Mouse (Mus musculus): ENCODE measurements around the gene Pou2f2. TPM values are rescaled to one million over a fixed set of nuclear protein-coding genes. Genes with fewer than 3 reads are reported as not detected.

Gene Pou2f2
- polyA plus RNA-seq, 1 experiment, result 0.52 TPM

DNA sequence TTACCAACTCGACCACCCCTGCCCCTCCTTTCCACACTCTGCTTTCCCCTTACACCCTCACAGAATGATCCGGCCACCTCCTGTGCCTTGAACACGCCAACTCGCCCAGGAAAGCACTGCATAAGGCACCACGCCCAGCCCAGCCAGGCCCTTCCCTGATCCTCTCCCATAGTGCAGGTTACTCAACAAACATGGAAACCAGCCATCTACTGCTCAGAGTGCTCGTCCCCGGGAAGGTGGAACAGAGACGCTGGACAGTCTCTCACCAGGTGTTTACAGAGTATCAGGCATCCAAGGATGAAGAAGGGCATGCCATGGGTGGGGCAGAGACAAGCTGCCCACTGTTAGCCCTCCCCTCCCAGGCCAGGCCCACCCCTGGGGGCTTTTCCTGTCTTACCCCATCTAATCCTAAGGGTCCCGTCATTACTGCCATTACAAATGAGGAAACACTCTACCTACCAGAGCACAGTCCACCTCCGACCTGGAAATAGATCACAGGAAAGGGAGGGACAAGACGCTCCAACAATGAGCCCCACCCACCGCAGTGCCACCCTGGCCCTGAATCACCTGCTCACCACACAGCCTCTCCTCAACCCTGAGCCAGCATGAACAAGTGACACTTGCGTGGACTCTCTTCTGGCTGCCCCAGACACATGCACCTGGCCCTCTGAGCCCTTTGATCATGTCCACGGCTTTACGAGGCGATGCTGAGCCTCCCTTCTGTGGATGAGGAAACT is 26.7 kb upstream of the Pou2f2 start:
- Histone ChIP-seq H3K27ac (replicated peaks; ENCODE audit: low read depth, low read length) (no peak overlapping the region), H3K4me3 (ENCODE audit: insufficient read depth, low read depth, low read length) (no peak overlapping the region), H3K4me1 (ENCODE audit: control insufficient read depth, insufficient read depth, insufficient read length, low read length) (no peaks in the 10 kb centered on the region)

DNA sequence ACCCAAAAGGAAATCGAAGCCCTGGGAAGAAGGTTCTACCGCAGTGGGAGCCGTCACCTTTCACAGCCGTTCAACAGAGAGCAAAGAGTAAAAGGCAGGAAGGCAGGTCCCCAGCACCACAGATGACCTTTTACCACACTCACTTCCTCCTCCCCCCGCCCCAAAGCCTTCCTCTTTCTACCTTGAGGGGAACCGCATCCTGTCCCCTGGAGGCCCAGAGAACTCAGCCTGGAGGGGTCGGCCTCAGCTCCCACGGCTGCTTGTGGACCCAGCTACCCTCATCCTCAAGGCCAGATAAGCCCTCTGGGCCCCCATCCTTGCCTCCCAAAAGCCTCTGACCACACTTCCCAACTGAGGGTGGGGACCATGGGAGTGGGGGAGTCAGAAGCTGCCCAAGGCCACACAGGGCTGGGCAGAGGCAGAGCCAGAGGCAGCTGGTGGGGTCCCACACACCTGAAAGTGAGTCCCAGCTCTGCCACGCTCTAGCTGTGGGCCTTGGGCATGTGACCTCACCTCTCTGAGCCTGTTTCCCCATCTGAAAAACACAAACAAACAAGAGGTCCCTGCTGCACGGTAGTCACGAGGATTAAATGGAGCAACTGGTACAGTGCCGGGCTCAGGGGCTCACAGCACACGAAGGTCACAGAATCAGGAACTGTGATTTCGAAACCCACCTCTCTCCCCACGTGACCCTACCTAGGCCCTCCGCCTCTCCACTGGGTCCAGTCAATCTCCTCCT is 26.0 kb upstream of the Pou2f2 start:
- Histone ChIP-seq H3K4me1 (ENCODE audit: control insufficient read depth, insufficient read depth, insufficient read length, low read length) (no peaks in the 10 kb centered on the region), H3K27ac (replicated peaks; ENCODE audit: low read depth, low read length) (0 out of 2 replicates have a peak overlapping the region, but pooled peaks have one; percentile 20), H3K4me3 (ENCODE audit: insufficient read depth, low read depth, low read length) (no peak overlapping the region)

DNA sequence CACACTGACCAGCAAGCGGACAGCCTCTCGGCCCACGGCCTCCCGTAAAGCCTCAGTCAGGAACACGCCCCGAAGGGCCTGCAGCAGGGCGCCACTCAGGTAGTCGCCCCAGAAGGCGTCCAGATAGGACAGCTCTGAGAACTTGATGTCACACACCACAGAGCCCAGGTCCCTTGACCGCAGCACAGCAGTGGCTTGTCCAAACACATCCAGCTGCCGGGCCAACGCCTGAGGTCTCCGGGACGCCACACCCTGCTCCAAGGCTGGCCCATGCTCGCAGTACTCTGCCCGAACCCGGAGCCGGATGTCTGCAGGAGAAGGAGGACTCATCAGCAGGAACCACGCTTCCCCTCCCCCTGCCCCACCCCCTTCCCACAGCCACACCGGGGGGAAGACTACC is 24.1 kb upstream of the Pou2f2 start:
- Histone ChIP-seq H3K27ac (replicated peaks; ENCODE audit: low read depth, low read length) (no peak overlapping the region), H3K4me3 (ENCODE audit: insufficient read depth, low read depth, low read length) (no peak overlapping the region), H3K4me1 (ENCODE audit: control insufficient read depth, insufficient read depth, insufficient read length, low read length) (no peaks in the 10 kb centered on the region)

DNA sequence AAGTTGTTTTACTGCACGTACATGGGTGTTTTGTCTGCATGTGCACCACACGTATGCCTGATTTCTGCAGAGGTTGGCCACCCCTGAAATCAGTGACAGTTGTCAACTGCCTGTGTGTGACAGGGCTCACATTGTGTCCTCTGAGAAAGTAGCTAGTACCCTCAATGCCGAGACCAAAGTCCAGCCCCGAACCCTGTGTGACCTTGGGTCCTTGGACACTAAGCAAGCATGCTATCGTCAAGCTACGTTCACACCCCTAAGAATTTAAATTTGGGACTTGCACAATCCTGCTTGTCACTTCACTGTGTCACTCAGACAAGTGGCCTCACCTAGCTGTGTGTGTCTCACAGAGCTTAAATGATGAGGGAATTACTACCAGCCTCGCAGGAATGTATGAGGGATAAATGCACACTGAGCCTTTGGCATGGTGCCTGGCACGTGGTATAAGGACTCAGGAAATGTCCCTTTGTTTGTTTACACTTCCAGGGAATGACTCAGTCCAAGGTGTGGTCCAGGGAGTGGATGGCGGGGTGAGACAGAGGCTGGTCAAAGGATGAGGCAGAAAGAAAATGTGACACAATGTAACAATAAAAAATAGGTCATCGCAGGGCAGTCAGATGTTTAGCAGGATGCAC is 18.0 kb upstream of the Pou2f2 start:
- Histone ChIP-seq H3K4me3 (ENCODE audit: insufficient read depth, low read depth, low read length) (no peak overlapping the region), H3K4me1 (ENCODE audit: control insufficient read depth, insufficient read depth, insufficient read length, low read length) (peaks cover 11% of the 10 kb centered on the region), H3K27ac (replicated peaks; ENCODE audit: low read depth, low read length) (no peak overlapping the region)

DNA sequence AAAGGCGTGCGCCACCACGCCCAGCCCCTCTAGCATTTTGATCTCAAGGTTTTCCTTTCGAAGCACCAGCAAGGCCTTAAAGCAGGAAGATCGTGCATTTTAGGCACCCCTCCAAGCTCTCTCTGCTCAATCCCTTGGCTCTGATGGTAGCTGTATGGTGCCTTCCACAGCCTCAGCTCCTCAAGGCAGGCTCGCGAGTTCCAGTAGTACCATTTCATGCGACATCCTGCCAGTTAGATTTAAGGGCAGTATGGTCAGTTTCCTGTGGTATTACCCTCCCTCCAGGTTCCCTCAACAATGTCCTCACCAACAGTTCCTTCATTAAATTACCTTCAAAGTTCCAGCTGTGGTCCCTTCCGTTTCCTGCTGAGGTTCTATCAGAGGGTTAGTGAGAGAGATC is 16.6 kb upstream of the Pou2f2 start:
- Histone ChIP-seq H3K27ac (replicated peaks; ENCODE audit: low read depth, low read length) (no peak overlapping the region), H3K4me3 (ENCODE audit: insufficient read depth, low read depth, low read length) (no peak overlapping the region), H3K4me1 (ENCODE audit: control insufficient read depth, insufficient read depth, insufficient read length, low read length) (peaks cover 11% of the 10 kb centered on the region)

DNA sequence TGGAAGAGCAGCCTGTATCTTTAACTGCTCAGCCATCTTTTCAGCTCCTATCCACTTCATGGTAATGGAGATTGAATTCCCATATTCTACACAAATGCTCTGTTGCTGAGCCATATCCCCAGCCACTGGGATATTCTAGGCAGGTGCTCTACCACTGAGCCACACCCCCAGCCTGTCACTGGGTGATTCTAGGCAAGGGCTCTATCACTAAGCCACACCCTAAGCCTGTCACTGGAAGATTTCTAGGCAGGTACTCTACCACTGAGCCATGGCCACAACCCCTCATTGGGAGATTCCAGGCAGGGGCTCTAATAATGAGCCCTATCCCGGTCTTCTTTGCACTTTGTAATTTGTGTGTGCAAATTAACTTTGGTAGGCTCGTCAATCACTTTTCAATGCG is 15.6 kb upstream of the Pou2f2 start:
- Histone ChIP-seq H3K27ac (replicated peaks; ENCODE audit: low read depth, low read length) (no peak overlapping the region), H3K4me3 (ENCODE audit: insufficient read depth, low read depth, low read length) (no peak overlapping the region), H3K4me1 (ENCODE audit: control insufficient read depth, insufficient read depth, insufficient read length, low read length) (peaks cover 11% of the 10 kb centered on the region)

DNA sequence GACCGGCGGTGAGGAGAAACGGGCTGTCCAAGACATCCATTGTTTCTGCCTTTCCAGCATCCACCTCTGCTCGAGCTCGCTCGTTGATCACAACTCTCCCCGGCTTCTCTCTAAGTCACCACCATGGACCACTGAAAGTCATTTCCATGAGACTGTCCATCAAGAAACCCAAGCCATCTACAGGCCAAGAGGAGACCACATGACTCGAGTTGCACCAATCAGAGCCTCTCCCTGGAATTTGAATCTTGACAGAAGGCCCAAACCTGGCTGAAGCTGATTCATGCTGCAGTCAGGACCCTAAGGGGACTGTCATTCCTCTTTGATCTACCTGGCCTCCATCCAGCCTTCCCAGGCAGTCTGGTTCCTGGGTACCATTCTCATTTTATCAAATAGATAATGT is 12.6 kb upstream of the Pou2f2 start:
- H3K27ac ChIP-seq (replicated peaks; ENCODE audit: low read depth, low read length), result no peak overlapping the region
- peaks cover 5% of the 10 kb centered on the region for H3K4me1 ChIP-seq (ENCODE audit: control insufficient read depth, insufficient read depth, insufficient read length, low read length)
- H3K4me3 ChIP-seq (ENCODE audit: insufficient read depth, low read depth, low read length), result no peak overlapping the region

DNA sequence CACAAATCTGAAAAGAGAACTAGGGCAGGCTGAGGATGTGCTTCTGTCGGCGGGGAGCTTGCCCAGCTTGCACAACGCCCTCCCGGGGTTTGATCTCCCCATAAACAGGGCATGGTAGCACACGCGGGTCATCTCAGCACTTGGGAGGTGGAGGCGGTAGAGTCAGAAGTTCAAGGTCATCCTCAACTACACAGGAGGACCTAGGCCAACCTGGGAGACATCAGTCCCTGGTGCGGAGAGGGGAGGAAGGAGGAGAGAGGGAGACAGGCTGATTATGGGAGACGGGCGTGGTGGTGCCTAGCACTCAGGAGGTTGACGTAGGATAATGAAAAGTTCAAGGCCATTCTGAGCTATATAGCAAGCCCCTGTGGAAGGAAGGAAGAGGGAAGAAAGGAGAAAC is 11.3 kb upstream of the Pou2f2 start:
- Histone ChIP-seq H3K27ac (replicated peaks; ENCODE audit: low read depth, low read length) (no peak overlapping the region), H3K4me3 (ENCODE audit: insufficient read depth, low read depth, low read length) (no peak overlapping the region), H3K4me1 (ENCODE audit: control insufficient read depth, insufficient read depth, insufficient read length, low read length) (no peaks in the 10 kb centered on the region)

DNA sequence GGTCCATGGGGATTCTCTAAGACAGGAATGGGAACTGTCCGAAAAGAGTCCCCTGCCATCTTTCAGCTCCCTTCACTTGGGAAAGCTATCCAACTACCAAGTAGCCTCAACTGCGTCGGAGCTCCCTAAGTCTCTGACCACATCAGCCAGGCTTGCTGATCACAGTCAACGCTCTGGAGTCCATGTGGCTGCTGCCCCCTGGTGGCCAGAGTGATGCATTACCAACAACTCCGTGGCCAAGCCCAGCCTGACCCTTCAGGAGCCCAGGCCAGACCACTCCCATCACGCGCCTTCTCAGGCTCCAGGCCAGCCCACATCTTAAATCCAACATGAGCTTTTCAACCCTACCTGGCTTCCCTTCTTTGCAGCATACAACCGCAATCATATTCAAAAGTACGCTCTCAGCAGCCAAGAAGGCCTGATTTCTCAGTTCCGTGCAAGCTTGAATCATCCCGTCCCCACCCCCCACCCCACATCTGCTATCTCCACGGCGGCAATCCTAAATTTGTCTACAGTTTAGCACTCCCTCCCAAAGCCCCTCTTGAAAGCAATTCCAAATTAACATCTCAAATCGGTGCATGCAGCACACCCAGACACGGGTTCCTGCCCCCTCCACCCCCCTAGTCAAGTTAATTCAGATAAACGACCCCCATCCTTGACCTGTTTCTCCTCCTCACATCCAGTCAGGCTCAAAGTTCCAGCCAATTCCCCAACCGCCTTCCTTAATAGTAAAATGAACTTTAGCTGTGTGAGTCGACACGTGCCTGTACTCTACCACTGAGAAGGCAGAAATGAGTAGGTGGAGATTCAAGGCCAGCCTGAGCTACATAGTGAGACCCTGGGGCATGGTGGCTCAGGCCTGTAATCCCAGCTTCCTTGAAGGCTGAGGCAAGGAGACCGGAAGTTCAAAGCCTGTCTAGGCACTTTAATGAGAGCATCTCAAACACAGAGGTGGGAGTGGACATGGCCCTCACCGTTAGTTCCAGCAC is 8.4 kb upstream of the Pou2f2 start:
- H3K27ac ChIP-seq (replicated peaks; ENCODE audit: low read depth, low read length), result no peak overlapping the region
- no peak overlapping the region for H3K4me3 ChIP-seq (ENCODE audit: insufficient read depth, low read depth, low read length)
- no peaks in the 10 kb centered on the region for H3K4me1 ChIP-seq (ENCODE audit: control insufficient read depth, insufficient read depth, insufficient read length, low read length)

DNA sequence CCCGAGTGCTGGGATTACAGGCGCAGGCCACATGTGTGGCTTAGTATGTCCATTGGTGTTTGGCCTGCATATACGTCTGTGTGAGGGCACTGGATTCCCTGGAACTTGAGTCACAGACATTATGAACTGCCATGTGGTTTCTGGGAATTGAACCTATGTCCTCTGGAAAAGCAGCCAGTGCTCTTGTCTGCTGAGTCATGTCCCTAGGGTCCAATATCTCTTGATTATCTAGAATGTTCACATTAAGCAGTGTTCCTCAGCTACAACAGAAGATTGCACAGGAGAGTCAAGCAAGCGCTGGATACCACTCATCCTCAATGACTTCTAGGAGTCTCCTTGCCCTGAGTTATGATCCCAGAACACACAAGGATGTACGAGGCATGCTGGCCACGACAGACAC is 4.6 kb upstream of the Pou2f2 start:
- H3K27ac ChIP-seq (replicated peaks; ENCODE audit: low read depth, low read length), result no peak overlapping the region
- no peaks in the 10 kb centered on the region for H3K4me1 ChIP-seq (ENCODE audit: control insufficient read depth, insufficient read depth, insufficient read length, low read length)
- no peak overlapping the region for H3K4me3 ChIP-seq (ENCODE audit: insufficient read depth, low read depth, low read length)

DNA sequence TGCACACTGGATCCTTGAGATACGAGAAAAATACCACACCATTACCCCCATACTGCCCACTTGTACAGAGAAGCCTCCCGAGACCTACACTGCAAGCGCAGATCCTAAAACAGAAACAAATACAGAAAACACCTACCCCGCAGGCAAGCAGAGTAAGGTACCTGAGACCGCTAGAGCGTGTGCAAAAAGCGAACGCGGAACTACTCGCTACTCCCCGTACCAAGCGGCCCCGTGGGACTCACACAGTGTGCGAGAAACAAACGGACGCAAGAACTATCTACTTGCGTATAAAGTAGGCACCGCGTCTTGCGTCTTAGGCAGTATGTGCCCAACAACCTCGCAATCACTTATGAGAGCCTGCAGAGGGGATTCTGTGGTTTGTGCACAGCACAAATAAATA is 2.3 kb upstream of the Pou2f2 start:
- no peak overlapping the region for H3K27ac ChIP-seq (replicated peaks; ENCODE audit: low read depth, low read length)
- H3K4me3 ChIP-seq (ENCODE audit: insufficient read depth, low read depth, low read length), result no peak overlapping the region
- no peaks in the 10 kb centered on the region; the same call in 1 of the 2 replicates for H3K4me1 ChIP-seq (ENCODE audit: control insufficient read depth, insufficient read depth, insufficient read length, low read length)

DNA sequence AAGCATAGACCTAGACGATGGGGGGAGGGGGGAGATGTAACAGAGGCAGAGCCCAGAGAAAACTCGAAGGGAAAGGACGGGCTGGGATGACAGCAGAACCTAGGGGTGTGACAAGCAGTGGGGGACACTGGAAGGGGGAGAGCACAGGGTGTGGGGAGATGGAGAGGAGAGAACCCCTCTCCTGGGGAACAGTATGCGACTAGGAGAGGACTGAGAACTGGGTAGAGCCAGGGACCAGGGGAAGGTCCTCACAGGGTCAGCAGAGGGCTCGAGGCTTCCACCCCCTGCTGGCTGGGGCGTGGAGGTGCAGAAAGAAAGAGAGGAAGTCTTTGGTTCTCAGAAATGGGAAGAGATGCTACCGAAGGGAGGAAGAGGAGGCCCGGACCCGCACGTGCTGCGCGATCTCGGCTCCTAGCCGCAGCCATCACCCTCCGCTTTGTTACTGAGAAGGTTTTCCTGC is 1.8 kb upstream of the Pou2f2 start:
- H3K4me1 ChIP-seq (ENCODE audit: control insufficient read depth, insufficient read depth, insufficient read length, low read length), result no peaks in the 10 kb centered on the region; the same call in 1 of the 2 replicates
- no peak overlapping the region for H3K27ac ChIP-seq (replicated peaks; ENCODE audit: low read depth, low read length)
- H3K4me3 ChIP-seq (ENCODE audit: insufficient read depth, low read depth, low read length), result no peak overlapping the region

DNA sequence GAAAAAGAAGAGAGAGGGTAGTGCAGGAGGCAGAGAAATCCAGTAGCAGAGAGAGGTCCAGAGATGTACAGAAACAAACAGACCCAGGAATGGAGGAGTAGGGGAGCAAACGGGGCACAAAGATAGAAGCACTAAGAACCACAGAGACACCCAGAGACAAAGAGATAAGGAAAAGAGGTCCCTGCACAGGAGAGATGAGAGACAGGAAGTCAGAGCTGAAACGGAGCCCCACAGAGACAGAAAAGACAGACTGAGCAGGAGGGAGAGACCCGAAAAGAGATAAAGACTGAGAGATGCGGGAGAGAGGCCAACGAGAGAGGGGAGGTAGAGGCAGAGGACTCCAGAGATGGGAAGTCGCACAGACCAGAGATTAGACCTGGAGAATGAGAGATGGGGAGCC is 986 bp upstream of the Pou2f2 start:
- no peak overlapping the region for H3K4me3 ChIP-seq (ENCODE audit: insufficient read depth, low read depth, low read length)
- no peaks in the 10 kb centered on the region; the same call in 1 of the 2 replicates for H3K4me1 ChIP-seq (ENCODE audit: control insufficient read depth, insufficient read depth, insufficient read length, low read length)

DNA sequence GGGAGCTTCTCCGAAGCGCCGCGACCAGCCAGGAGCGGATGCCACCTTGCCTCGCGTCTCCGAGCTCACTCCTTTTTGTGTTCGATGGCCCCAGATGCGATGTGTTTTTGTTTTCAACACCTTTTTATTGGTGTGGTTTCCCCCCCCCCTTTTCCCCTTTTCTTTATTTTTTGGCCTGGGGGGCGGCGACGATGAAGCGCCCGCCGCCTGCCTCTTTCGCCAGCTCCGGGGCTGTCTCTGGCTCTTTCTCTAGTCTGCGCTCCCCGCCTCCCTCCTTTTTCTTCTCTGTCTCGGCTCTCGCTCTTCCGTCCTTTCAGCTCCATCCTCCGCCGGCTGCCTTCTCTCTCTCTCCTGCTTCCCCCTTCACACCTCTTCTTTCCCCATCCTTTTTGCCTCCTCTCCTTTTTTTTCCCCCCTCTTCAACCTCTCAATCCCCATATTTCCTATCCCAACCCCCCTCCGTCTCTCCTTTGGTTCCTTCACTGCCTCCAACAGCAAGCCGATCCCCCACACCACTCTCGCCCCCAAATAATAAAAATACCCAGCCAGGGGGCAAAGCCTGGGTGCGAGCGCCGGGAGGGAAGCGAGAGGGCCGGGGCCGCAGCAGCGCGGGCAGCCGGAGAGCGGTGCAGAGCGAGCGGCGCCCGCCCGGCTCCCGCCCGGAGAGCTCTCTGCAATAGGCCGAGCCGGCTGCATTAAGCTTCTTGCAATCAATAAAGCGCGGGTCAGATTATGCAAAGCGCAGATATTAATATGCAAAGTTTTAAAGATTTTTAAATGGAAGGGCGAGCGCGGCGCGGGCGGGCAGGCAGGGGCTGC is 530 bp downstream of the Pou2f2 start:
- H3K4me3 ChIP-seq (ENCODE audit: insufficient read depth, low read depth, low read length), result peak overlapping the region; percentile 45
- H3K27ac ChIP-seq (replicated peaks; ENCODE audit: low read depth, low read length), result no peak overlapping the region

More for the DNA sequence above, 986 bp upstream of the Pou2f2 start:
- no peak overlapping the region for H3K27ac ChIP-seq (replicated peaks; ENCODE audit: low read depth, low read length)

More for the DNA sequence above, 530 bp downstream of the Pou2f2 start:
- no peaks in the 10 kb centered on the region; the same call in 1 of the 2 replicates for H3K4me1 ChIP-seq (ENCODE audit: control insufficient read depth, insufficient read depth, insufficient read length, low read length)

Data from brown adipose tissue, adult 24 weeks (tissue).